Mouse (Mus musculus) G1E (cell line): ENCODE measurements around the gene Dcaf15.

ENCODE experiments used
- CTCF ChIP-seq: IDR thresholded peaks from 2 replicates; pipeline ENCODE4 v1.5.1; 2012; ENCODE audit warnings: low read depth, low read length, inconsistent platforms, mixed read lengths
- GATA1 ChIP-seq: IDR thresholded peaks from 2 replicates; pipeline ENCODE4 v1.6.1; 2012; ENCODE audit warnings: borderline replicate concordance, low read length, inconsistent platforms, mixed read lengths
- GATA2 ChIP-seq: IDR thresholded peaks from 2 replicates; pipeline ENCODE4 v1.6.1; 2012; ENCODE audit warnings: low read depth, low read length, inconsistent platforms, borderline replicate concordance
- POLR2AphosphoS5 ChIP-seq: IDR thresholded peaks from 2 replicates; pipeline ENCODE4 v1.6.1; 2012; ENCODE audit warnings: low read depth, low read length, inconsistent platforms; ENCODE audit not compliant: insufficient replicate concordance
- TAL1 ChIP-seq: conservative IDR thresholded peaks from 2 replicates; pipeline ENCODE4 v1.6.1; 2012; ENCODE audit warnings: low read depth, low read length, inconsistent platforms, mixed read lengths

GRCm38 (mm10) chr8:84087821-84088220, 16.7 kb downstream of the Dcaf15 start:
- no peak for TF ChIP-seq CTCF
- no peak for TF ChIP-seq GATA1
- TF ChIP-seq TAL1: no peak
- TF ChIP-seq POLR2AphosphoS5: no peak
- no peak for TF ChIP-seq GATA2
